Mouse (Mus musculus): Measurements from ENCODE around the gene Slc24a3.

- no peak for TF ChIP-seq CTCF (IDR thresholded peaks at IDR 0.05; ENCODE audit: insufficient read depth, low read depth, low read length)
- TF ChIP-seq POLR2A (IDR thresholded peaks at IDR 0.05; ENCODE audit: insufficient read depth, low read depth, low read length): no peak
Observed at GRCm38 (mm10) chr2:145681626-145682025, 514.1 kb downstream of the Slc24a3 start.
